Mouse (Mus musculus): Measurements from ENCODE around the gene Ccl1.

Gene Ccl1

DNA sequence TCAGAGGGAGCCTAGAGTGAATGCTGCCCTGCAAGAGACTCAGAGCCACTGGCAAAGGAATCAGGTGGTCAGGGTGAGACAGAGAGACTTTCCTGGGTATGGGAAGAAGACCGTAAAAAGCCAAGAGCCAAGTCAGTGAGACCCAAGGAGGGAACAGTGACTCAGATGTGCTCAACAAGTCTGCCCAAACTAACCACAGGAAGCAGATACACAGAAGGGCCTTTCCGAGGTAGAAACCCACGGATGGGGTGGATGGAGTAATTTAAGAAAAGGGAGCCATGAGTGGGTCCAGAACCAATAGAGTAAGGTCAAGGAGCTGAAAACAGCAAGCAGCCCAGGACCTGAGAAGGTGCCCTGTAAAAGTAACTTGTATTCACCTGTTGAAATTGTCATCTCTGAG, 101.8 kb downstream of the Ccl1 start:
- DNase-seq, result no peak

- no peak for DNase-seq
These were observed 107.7 kb downstream of the Ccl1 start for GRCm38 (mm10) chr11:82197774-82198173.

DNA sequence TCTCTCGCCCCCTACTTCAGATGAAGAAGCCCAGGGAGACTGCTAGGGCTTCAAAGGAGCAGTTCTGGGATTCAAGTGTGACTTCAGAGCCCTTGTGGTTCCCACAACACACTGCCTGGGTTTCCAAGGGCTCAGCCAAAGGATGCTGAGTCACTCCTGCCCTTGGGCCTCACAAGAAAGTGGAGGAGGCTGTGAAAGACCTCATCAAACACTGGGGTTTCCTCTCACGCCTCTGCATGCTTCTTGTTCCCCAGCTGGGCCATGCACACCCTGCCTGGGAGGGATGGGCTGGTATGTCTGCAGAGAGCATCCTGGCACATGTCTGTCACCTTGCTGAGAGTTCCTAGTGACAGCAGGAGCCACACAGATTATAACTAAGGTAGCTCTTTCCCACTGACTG, 110.5 kb downstream of the Ccl1 start:
- no peak for DNase-seq

DNA sequence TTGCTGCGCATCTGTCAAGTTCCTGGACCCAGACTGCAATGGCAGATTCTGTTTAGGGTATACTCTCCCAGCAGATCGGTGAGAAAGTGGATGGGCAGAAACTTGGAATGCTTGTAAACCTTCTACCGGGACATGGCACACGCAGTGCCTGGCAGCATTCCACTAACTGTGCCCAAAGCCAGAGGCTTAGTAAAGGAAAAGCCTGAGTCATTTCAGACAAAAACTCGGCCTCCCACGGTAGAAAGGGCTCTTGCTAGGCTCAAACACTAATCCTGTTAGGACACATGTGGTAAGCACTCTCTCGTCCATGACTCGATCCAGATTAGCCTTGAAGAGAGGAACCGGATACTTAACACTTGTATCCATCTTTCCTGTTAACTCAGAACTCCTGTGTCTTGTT, 111.7 kb downstream of the Ccl1 start:
- no peak for DNase-seq

GRCm38 (mm10) chr11:82189782-82190563, 115.5 kb downstream of the Ccl1 start:
- no peak for DNase-seq

- DNase-seq, result no peak
These were observed 119.8 kb downstream of the Ccl1 start for GRCm38 (mm10) chr11:82185684-82186083.

GRCm38 (mm10) chr11:82183281-82183935, 122.1 kb downstream of the Ccl1 start:
- no peak for DNase-seq

DNA sequence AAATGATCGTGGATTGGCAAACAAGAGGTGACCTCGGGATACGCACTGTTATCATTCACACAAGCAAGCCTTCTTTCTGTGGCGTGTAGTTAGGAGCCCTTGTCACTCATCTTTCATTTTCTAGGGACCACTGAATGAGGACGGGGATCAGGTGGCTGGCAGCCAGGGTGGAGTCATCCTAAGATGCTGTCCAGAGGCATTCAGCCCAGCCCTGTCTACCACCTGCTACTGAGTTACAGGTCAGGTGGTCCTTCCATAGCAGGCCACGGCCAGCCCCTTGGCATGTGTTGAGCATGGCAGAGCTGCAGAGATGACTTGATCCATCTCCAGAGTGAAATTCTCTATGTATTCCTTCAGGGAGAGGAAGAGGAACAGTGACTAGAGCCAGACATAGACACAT, 123.1 kb downstream of the Ccl1 start:
- DNase-seq, result no peak

DNA sequence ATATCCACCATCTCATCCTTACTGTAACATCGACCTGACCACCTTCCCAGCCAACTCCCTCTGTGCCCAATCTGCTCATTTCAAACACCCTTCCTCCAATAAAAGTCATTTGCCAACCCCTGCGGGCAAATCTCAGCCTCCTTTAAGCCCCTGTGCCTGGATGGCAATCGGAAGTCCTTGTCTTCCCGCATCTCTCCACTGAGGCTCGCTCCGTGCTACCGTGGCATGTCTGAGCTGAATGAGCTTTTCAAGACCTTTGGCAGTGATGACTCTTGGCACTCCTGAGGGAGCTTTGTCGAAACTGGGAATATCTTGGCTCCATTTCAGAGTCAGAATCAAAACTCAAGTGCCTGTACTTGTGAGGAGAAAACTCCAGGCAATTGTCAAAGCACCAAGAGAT, 124.2 kb downstream of the Ccl1 start:
- no peak for DNase-seq

GRCm38 (mm10) chr11:82178161-82178560, 127.3 kb downstream of the Ccl1 start:
- no peak for DNase-seq

GRCm38 (mm10) chr11:82177711-82178110, 127.8 kb downstream of the Ccl1 start:
- peak; percentile 84 for DNase-seq

GRCm38 (mm10) chr11:82174794-82175193, 130.7 kb downstream of the Ccl1 start:
- DNase-seq, result peak; percentile 83

- no peak for DNase-seq
These were observed 132.0 kb downstream of the Ccl1 start for GRCm38 (mm10) chr11:82173491-82173890.

- no peak for DNase-seq
These were observed 134.0 kb downstream of the Ccl1 start for GRCm38 (mm10) chr11:82171316-82172071.

GRCm38 (mm10) chr11:82169456-82169855, 136.0 kb downstream of the Ccl1 start:
- DNase-seq, result no peak

- DNase-seq, result no peak
These were observed 137.2 kb downstream of the Ccl1 start for GRCm38 (mm10) chr11:82168308-82168707.

- no peak for DNase-seq
These were observed 142.2 kb downstream of the Ccl1 start for GRCm38 (mm10) chr11:82163285-82163684.

DNA sequence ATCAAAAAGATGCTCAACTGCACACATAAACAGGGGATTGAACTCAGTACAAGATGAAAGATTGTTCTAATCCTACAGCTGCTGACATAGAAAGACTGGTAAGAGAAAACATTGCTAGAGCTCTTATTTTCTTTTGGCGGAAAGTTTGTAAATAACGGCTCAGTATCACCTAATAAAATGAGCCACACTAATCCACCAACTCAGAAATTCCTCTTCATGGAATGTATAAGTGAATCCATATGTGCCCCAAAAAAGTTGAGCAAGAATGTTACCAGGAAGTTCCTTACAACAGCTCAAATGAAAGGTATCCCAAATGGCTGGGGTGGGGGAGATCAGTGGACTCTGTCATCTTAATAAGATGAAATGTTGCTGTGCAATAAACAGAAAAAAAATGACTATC, 146.4 kb downstream of the Ccl1 start:
- DNase-seq, result no peak

DNA sequence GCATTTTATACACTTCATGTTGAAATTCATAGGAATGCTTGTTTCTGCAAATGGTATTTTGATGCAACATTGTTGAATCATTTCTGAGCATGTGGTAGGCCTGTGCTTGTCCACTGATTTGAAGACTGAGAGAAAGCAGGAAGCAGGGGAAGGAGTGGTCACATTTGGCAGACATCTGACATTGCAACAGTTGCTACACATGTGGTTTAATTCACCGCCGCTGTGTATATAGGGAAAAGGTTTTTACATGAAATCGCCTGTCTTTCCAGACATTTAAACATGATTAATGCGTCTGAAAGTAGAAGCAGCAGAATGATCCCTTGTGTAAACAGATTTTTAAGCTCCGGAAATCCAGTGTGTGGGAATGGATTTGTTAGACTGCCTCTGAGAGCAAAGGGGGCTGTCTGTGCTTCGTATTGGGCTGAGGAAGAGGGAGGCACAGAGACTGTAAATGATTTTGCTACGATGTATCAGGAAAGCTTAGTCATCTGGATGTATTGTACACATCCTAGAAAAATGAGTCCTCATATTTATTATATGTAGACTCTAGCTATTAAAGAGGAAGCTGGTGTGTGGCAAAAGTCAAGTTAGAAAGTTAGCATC, 165.9 kb downstream of the Ccl1 start:
- DNase-seq, result peak; percentile 47

GRCm38 (mm10) chr11:82136196-82136595, 169.3 kb downstream of the Ccl1 start:
- DNase-seq, result no peak

DNA sequence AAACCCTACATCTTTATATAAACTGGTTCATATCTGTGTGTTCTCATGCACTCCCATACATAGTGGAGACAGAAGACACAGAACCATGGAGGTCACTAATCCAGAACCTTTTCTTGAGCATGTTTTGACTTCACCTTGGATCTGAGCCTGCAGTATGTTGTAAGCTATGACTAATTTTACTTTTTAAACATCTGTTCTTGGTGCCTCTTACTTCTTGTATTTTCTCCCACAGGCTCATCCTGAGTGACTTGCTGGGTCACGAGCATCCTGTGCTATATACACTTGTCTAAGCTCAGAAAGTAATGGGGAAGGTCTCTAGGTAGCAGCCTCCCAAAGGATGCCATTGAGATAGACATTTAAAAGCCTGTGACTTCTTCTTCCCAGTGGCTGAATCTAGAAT, 172.5 kb downstream of the Ccl1 start:
- no peak for DNase-seq

All from embryo, embryonic 11 days (tissue).